Mouse (Mus musculus) heart, adult 2 months (tissue): ENCODE measurements around the gene Pdlim1. TPM values are rescaled to one million over a fixed set of nuclear protein-coding genes. Genes with fewer than 3 reads are reported as not detected.

ENCODE experiments used
- DNase-seq, 2 experiments: peaks; one replicate each; pipeline ENCODE4 v3.0.0; 2021
- H3K27ac ChIP-seq: fragments of 200-600 bp; 2 replicates; pipeline ENCODE4 v1.8.1; 2022
- H3K27me3 ChIP-seq: fragments of 200-500 bp; 2 replicates; pipeline ENCODE4 v1.6.1; 2012; ENCODE audit warnings: mild to moderate bottlenecking, low read length, inconsistent platforms, mixed read lengths; ENCODE audit not compliant: control insufficient read depth, insufficient read depth
- H3K36me3 ChIP-seq: fragments of 200-500 bp; 2 replicates; pipeline ENCODE4 v1.6.1; 2012; ENCODE audit warnings: low read length, inconsistent platforms; ENCODE audit not compliant: control insufficient read depth, insufficient read depth
- H3K4me1 ChIP-seq: fragments of 200-500 bp; 2 replicates; pipeline ENCODE4 v1.6.1; 2011; ENCODE audit warnings: low read length; ENCODE audit not compliant: control insufficient read depth, insufficient read depth
- H3K4me3 ChIP-seq: fragments of 200-600 bp; 2 replicates; pipeline ENCODE4 v1.8.1; 2022
- H3K79me2 ChIP-seq: fragments of 200-500 bp; replicated peaks from 2 replicates; pipeline ENCODE4 v1.6.1; 2012; ENCODE audit warnings: mild to moderate bottlenecking, inconsistent platforms, low read length, moderate library complexity, mixed read lengths; ENCODE audit not compliant: control insufficient read depth, insufficient read depth
- H3K9ac ChIP-seq: fragments of 200-500 bp; 2 replicates; pipeline ENCODE4 v1.6.1; 2012; ENCODE audit warnings: low read depth, mild to moderate bottlenecking, control low read depth, inconsistent platforms, low read length, mixed read lengths
- CTCF ChIP-seq: fragments of 200-600 bp; IDR thresholded peaks from 2 replicates; pipeline ENCODE4 v1.8.1; 2022; ENCODE audit warnings: antibody characterized with exemption, mild to moderate bottlenecking, moderate library complexity
- EP300 ChIP-seq: fragments of 200-500 bp; IDR thresholded peaks from 2 replicates; pipeline ENCODE4 v1.6.1; 2011; ENCODE audit warnings: low read depth, low read length, control low read depth; ENCODE audit not compliant: insufficient read depth
- POLR2A ChIP-seq: fragments of 200-500 bp; IDR thresholded peaks from 2 replicates; pipeline ENCODE4 v1.6.1; 2011; ENCODE audit warnings: mild to moderate bottlenecking, low read depth, low read length, control low read depth; ENCODE audit not compliant: insufficient read depth
- WGBS: fragments of 180-500 bp; shearing (Covaris S2); methylation state at CpG from one replicate; pipeline ENCODE4 v1.1.7; 2018; 5-methylcytosine and 5-hydroxymethylcytosine counted together
- intact Hi-C: fragments of 180-260 bp; cut with DNase I; formaldehyde crosslinking; loops from one replicate; pipeline ENCODE4 v1.15.1; 2025
- polyA plus RNA-seq: library from polyadenylated mRNA; depleted of rRNA; stranded (reverse); fragments of >200 nt; gene quantifications from 2 replicates; pipeline ENCODE4 v1.2.3, GENCODE M21; 2012
- total RNA-seq, 2 experiments: library from RNA; stranded (reverse); gene quantifications; 2 replicates each; pipeline ENCODE4 v1.2.3; 2021

Pdlim1 gene
- total and polyA plus RNA-seq, 3 experiments = 116 to 139 (median 137) TPM

- Histone ChIP-seq H3K4me3 (no peak overlapping the region), H3K9ac (no peak overlapping the region), H3K27ac (no peak overlapping the region), H3K36me3 (peaks cover 24% of the 10 kb centered on the region), H3K27me3 (no peaks in the 10 kb centered on the region), H3K4me1 (peaks cover 12% of the 10 kb centered on the region), H3K79me2 (no peaks in the 10 kb centered on the region)
- TF ChIP-seq POLR2A (no peak), CTCF (no peak), EP300 (0 out of 2 replicates have a peak, but pooled peaks have one; percentile 8)
- DNase-seq = no peak
- 71% methylated on average over 1 of the region's 1 CpGs for WGBS
- intact Hi-C loops = no loop called here
These were observed 22.6 kb upstream of the Pdlim1 start for GRCm38 (mm10) chr19:40294231-40294630.

GRCm38 (mm10) chr19:40293791-40294190 lies 22.1 kb upstream of the Pdlim1 start:
- intact Hi-C loops = no loop called here
- no peak overlapping the region for H3K9ac ChIP-seq
- peaks cover 12% of the 10 kb centered on the region for H3K4me1 ChIP-seq
- no peak overlapping the region for H3K27ac ChIP-seq
- H3K27me3 ChIP-seq = no peaks in the 10 kb centered on the region
- no peak for DNase-seq
- H3K36me3 ChIP-seq = peaks cover 19% of the 10 kb centered on the region
- H3K4me3 ChIP-seq = no peak overlapping the region
- 90% methylated on average over 6 of the region's 6 CpGs for WGBS
- no peaks in the 10 kb centered on the region for H3K79me2 ChIP-seq
- TF ChIP-seq CTCF (no peak), POLR2A (no peak), EP300 (no peak)

GRCm38 (mm10) chr19:40290099-40290724 lies 18.6 kb upstream of the Pdlim1 start:
- Histone ChIP-seq H3K27ac (peak overlapping the region; percentile 36; the same call in 1 of the 2 replicates), H3K4me3 (no peak overlapping the region), H3K36me3 (no peaks in the 10 kb centered on the region), H3K27me3 (no peaks in the 10 kb centered on the region), H3K9ac (no peak overlapping the region), H3K79me2 (no peaks in the 10 kb centered on the region), H3K4me1 (peaks cover 4% of the 10 kb centered on the region)
- no peak for TF ChIP-seq EP300
- no peak for TF ChIP-seq POLR2A
- TF ChIP-seq CTCF = no peak
- intact Hi-C loops = no loop called here
- no peak for DNase-seq
- 60% methylated on average over 6 of the region's 6 CpGs for WGBS

GRCm38 (mm10) chr19:40288415-40288814 lies 16.8 kb upstream of the Pdlim1 start:
- DNase-seq = no peak
- Histone ChIP-seq H3K79me2 (no peaks in the 10 kb centered on the region), H3K36me3 (no peaks in the 10 kb centered on the region), H3K4me1 (peaks cover 4% of the 10 kb centered on the region), H3K27me3 (no peaks in the 10 kb centered on the region), H3K9ac (no peak overlapping the region), H3K4me3 (no peak overlapping the region), H3K27ac (no peak overlapping the region; the same call in 1 of the 2 replicates)
- WGBS = 71% methylated on average over 9 of the region's 9 CpGs
- intact Hi-C loops = no loop called here
- TF ChIP-seq EP300 (0 out of 2 replicates have a peak, but pooled peaks have one; percentile 11), POLR2A (no peak), CTCF (no peak)

- H3K36me3 ChIP-seq = no peaks in the 10 kb centered on the region
- no peak overlapping the region for H3K27ac ChIP-seq
- no peak for TF ChIP-seq EP300
- TF ChIP-seq CTCF = no peak
- no peak for TF ChIP-seq POLR2A
- H3K4me3 ChIP-seq = no peak overlapping the region
- H3K9ac ChIP-seq = no peak overlapping the region
- DNase-seq = no peak
- H3K79me2 ChIP-seq = no peaks in the 10 kb centered on the region
- WGBS = 91% methylated on average over 2 of the region's 2 CpGs
- H3K4me1 ChIP-seq = peaks cover 3% of the 10 kb centered on the region
- intact Hi-C loops = no loop called here
- H3K27me3 ChIP-seq = no peaks in the 10 kb centered on the region
These were observed 13.1 kb upstream of the Pdlim1 start for GRCm38 (mm10) chr19:40284704-40285103.

GRCm38 (mm10) chr19:40283415-40283814 lies 11.8 kb upstream of the Pdlim1 start:
- H3K4me1 ChIP-seq = peaks cover 3% of the 10 kb centered on the region
- DNase-seq = no peak
- no peaks in the 10 kb centered on the region for H3K36me3 ChIP-seq
- no peak overlapping the region for H3K27ac ChIP-seq
- H3K9ac ChIP-seq = no peak overlapping the region
- WGBS = 47% methylated on average over 2 of the region's 2 CpGs
- intact Hi-C loops = no loop called here
- no peaks in the 10 kb centered on the region for H3K79me2 ChIP-seq
- H3K27me3 ChIP-seq = no peaks in the 10 kb centered on the region
- H3K4me3 ChIP-seq = no peak overlapping the region
- TF ChIP-seq CTCF (no peak), EP300 (no peak), POLR2A (no peak)
